Mouse (Mus musculus) embryonic facial prominence, embryonic 11.5 days (tissue): ENCODE data around the gene Ston2. TPM values are rescaled to one million over a fixed set of nuclear protein-coding genes. Genes with fewer than 3 reads are reported as not detected.
A peak's percentile ranks its signal among the peaks of the same experiment; 100 is the strongest.

Source experiments
- ATAC-seq: fragments of 200-750 bp; cut with Nextera tagmentation; replicated peaks from 2 replicates; pipeline ENCODE4 v1.8.0; 2017; ENCODE audit warnings: low read depth; ENCODE audit not compliant: insufficient number of reproducible peaks, low FRiP score, low TSS enrichment
- DNase-seq: peaks from one replicate; pipeline ENCODE4 v3.0.0-alpha.2; 2015; ENCODE audit warnings: low spot score
- H3K27ac ChIP-seq: fragments of 300-500 bp; sonication (generic); replicated peaks from 2 replicates; pipeline ENCODE4 v1.5.1; 2014; ENCODE audit warnings: mild to moderate bottlenecking, low read depth, low read length, control low read depth
- H3K27me3 ChIP-seq: fragments of 300-500 bp; sonication (generic); 2 replicates; pipeline ENCODE4 v1.6.1; 2014; ENCODE audit warnings: mild to moderate bottlenecking, low read length, moderate library complexity, mixed read lengths; ENCODE audit not compliant: control insufficient read depth, insufficient read depth
- H3K36me3 ChIP-seq: fragments of 300-500 bp; sonication (generic); replicated peaks from 2 replicates; pipeline ENCODE4 v1.6.1; 2014; ENCODE audit warnings: low read depth, mild to moderate bottlenecking, low read length, moderate library complexity, mixed read lengths; ENCODE audit not compliant: control insufficient read depth, insufficient read depth
- H3K4me1 ChIP-seq: fragments of 300-500 bp; sonication (generic); 2 replicates; pipeline ENCODE4 v1.6.1; 2014; ENCODE audit warnings: low read length, mixed read lengths; ENCODE audit not compliant: control insufficient read depth, insufficient read depth
- H3K4me2 ChIP-seq: fragments of 300-500 bp; sonication (generic); 2 replicates; pipeline ENCODE4 v1.6.1; 2014; ENCODE audit warnings: low read depth, mild to moderate bottlenecking, control low read depth, low read length, moderate library complexity
- H3K4me3 ChIP-seq: fragments of 300-500 bp; sonication (generic); 2 replicates; pipeline ENCODE4 v1.5.1; 2014; ENCODE audit warnings: low read depth, low read length, control low read depth
- H3K9ac ChIP-seq: fragments of 300-500 bp; sonication (generic); replicated peaks from 2 replicates; pipeline ENCODE4 v1.6.1; 2014; ENCODE audit warnings: mild to moderate bottlenecking, control low read depth, low read length
- H3K9me3 ChIP-seq: fragments of 300-500 bp; sonication (generic); replicated peaks from 2 replicates; pipeline ENCODE4 v1.6.1; 2016; ENCODE audit warnings: mild to moderate bottlenecking, low read length, inconsistent platforms, mixed read lengths; ENCODE audit not compliant: control insufficient read depth
- WGBS: fragments of 180-500 bp; shearing (Covaris S2); extraction: QIAGEN DNeasy Blood & Tissue Kit; methylation state at CpG from one replicate; pipeline ENCODE4 v1.1.7; 2014; 5-methylcytosine and 5-hydroxymethylcytosine counted together
- polyA plus RNA-seq: library from polyadenylated mRNA; unstranded; fragments of >200 nt; fragmentation: Nextera tagmentation; extraction: Ambion mirVana; gene quantifications from 2 replicates; pipeline ENCODE4 v1.2.1, GENCODE M21; 2014

Gene Ston2
- polyA plus RNA-seq, 1 experiment from 2014 or later: 5.4 TPM

DNA sequence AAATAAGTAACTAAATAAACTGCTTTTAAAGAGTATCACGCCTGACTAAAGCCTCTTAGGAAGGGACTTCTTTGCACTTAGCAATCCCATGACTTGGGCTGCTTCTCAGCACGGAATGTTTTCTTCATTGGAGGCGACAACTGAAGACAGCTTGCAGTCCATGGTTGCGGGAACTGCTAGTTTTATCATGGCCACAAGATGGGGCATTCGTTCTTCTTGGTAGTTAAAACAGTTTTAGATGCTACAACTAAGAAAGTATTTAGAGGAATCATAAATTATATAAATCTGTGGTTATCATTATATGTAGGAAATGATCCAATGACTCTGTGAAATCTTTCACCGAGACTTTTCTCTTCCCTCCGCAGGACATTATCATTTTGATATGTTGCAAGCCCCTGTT is 147.5 kb downstream of the Ston2 start:
- H3K36me3 ChIP-seq: no peaks in the 10 kb centered on the region
- H3K4me3 ChIP-seq: no peak overlapping the region
- no peak overlapping the region for H3K4me2 ChIP-seq
- H3K27ac ChIP-seq: no peak overlapping the region
- H3K4me1 ChIP-seq: peaks cover 3% of the 10 kb centered on the region; the same call in 1 of the 2 replicates
- DNase-seq (peak; percentile 75), ATAC-seq (no peak)
- H3K9ac ChIP-seq: no peak overlapping the region
- no peaks in the 10 kb centered on the region for H3K9me3 ChIP-seq
- no peaks in the 10 kb centered on the region for H3K27me3 ChIP-seq
- WGBS: 57% methylated on average over 7 of the region's 7 CpGs

DNA sequence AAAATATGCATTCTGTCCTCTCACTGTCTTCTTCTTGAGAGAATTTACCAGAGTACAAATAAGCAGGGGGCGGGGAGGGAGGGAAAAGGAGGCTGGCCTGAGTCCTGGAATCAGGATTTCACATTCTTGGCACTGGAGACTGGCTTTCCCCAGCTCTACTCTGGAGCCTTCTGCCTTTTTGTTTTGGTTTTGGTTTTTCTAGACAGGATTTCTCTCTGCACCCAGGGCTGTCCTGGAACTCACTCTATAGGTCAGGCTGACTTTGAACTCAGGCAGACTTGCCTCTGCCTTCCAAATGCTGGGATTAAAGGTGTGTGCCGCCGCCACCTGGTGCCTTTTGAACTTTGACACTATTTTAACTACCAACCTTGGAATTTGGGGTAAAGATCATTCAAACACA is 149.8 kb downstream of the Ston2 start:
- no peak for ATAC-seq
- Histone ChIP-seq H3K4me2 (no peak overlapping the region), H3K9ac (no peak overlapping the region), H3K27ac (no peak overlapping the region), H3K9me3 (no peaks in the 10 kb centered on the region), H3K4me1 (peaks cover 3% of the 10 kb centered on the region; the same call in 1 of the 2 replicates), H3K4me3 (no peak overlapping the region), H3K36me3 (no peaks in the 10 kb centered on the region), H3K27me3 (no peaks in the 10 kb centered on the region)
- DNase-seq: no peak
- WGBS: 82% methylated on average over 3 of the region's 3 CpGs

DNA sequence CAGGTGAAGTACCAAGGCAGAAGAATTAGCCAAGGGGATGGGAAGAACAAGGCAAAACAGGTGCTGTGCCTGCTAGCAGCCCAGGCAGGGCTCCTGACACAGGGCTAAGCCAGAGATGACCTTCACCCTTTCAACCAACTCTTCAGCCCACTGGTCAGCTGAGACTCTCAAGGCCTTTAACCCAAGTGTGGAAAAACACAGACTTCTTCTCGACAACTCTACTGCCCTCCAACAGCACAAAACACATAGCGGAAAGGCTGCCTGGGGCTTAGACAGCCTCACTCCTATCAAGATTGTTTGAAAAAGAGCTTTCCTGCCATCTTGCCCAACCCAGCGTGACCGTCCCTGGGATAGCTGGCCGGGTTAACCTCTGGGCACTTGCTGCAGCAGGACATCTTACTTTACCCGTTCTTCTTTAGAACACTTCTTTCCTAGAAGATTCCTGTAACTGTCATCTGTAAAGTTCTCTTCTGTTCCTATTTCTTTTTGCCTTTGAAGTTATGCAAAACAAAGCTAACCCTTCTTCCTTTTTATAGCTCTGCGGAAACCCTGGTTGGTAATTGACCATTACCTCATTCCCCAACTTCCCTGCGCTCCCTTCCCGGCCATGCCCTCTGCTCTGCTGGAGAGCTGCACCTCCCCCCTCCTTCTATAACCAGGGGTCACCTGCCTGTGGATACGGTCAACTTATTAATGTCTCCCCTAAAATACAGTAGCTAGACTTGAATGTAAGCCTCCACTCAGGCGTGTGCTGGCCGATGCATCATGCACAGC is 150.9 kb downstream of the Ston2 start:
- Histone ChIP-seq H3K27ac (no peak overlapping the region), H3K4me3 (no peak overlapping the region), H3K9me3 (no peaks in the 10 kb centered on the region), H3K27me3 (no peaks in the 10 kb centered on the region), H3K4me2 (no peak overlapping the region), H3K4me1 (peaks cover 3% of the 10 kb centered on the region; the same call in 1 of the 2 replicates), H3K36me3 (no peaks in the 10 kb centered on the region), H3K9ac (no peak overlapping the region)
- DNase-seq (no peak), ATAC-seq (no peak)
- 68% methylated on average over 12 of the region's 12 CpGs for WGBS

DNA sequence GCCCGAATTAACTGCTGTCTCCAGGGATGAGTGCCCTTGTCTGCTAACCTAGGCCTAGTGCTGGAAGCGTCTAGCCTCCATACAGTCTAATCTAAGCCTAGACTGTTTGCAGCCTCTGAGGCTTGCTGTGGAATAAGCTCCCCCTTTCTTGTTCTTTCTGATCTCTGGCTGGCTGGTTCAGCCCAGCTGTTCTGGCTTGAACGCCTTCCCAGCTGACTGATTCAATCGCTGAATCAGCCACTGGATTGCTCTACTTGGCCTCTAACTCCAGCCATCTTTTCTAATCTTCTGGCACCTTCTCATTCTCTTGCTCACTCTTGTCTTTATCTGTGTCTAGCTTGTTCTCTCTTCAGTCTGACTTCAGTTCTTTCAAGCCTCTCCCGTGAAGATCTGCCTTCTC is 161.7 kb downstream of the Ston2 start:
- Histone ChIP-seq H3K4me1 (no peaks in the 10 kb centered on the region), H3K36me3 (no peaks in the 10 kb centered on the region), H3K9ac (no peak overlapping the region), H3K4me3 (no peak overlapping the region), H3K9me3 (no peaks in the 10 kb centered on the region), H3K27ac (no peak overlapping the region), H3K27me3 (no peaks in the 10 kb centered on the region), H3K4me2 (no peak overlapping the region)
- ATAC-seq: no peak
- 85% methylated on average over 5 of the region's 5 CpGs for WGBS
- DNase-seq: no peak

DNA sequence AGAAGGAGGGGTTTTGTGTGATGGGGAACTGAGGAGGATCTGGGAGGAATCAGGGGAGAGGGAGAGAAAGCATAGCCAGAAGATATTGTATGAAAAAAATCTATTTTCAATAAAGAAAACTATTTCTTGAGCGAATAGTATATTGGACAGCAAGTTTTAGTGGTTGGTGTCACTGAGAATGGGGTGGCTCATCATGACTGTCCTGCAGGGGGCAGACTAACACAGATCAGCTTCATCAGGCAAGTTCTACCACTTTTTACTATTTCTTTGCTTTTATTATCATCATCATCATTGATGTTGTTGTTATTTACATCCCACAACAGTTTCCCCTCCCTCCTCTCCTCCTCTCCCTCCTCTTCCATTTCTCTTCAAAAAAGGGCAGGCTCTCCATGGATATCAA is 163.2 kb downstream of the Ston2 start:
- H3K9ac ChIP-seq: no peak overlapping the region
- no peak overlapping the region for H3K4me3 ChIP-seq
- H3K4me1 ChIP-seq: no peaks in the 10 kb centered on the region
- no peak for DNase-seq
- no peak overlapping the region for H3K4me2 ChIP-seq
- H3K9me3 ChIP-seq: no peaks in the 10 kb centered on the region
- no peaks in the 10 kb centered on the region for H3K36me3 ChIP-seq
- WGBS: 77% methylated on average over 1 of the region's 1 CpGs
- ATAC-seq: no peak
- no peaks in the 10 kb centered on the region for H3K27me3 ChIP-seq
- no peak overlapping the region for H3K27ac ChIP-seq

DNA sequence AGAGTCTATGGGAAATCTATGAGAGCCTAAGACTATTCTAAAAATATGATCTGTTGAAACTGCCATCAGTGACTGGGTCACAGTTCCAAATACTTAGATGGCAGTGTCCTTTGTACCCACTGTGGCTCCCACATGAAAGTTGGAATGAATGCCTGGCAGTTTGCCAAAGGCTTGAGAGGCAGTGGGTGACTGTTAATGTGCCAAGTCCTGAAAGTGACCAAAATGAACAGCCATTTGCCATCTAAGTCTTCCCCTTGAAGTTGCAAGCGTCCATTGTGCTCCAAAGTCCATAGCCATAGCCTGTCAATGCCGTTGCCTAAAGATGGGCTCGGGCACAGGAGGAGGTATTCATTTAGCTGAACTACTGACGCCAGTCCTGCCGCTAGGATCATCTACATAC is 178.8 kb downstream of the Ston2 start:
- Histone ChIP-seq H3K9ac (no peak overlapping the region), H3K27ac (no peak overlapping the region), H3K27me3 (no peaks in the 10 kb centered on the region), H3K9me3 (no peaks in the 10 kb centered on the region), H3K36me3 (no peaks in the 10 kb centered on the region), H3K4me3 (no peak overlapping the region), H3K4me1 (no peaks in the 10 kb centered on the region), H3K4me2 (no peak overlapping the region)
- DNase-seq (no peak), ATAC-seq (no peak)
- 91% methylated on average over 5 of the region's 5 CpGs for WGBS

DNA sequence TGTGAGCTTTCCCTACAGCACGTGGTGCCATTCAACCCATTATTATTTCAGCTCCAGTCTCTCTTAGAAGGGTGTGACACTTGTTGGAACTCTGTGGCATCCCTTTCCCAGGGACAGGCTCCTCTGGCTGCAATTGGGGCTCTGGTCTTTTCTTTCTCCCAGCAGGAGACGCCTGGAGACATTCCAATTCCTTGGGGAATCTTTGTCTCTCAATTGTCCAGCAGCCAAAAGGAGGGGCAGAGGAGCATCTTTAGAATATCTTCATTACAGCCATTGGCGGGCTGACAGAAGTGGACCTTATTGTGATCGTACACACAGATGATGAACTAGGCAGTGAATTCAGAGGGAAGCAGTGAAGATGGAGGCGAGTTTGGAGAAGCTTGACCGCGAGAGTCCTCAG is 180.5 kb downstream of the Ston2 start:
- H3K27me3 ChIP-seq: no peaks in the 10 kb centered on the region
- H3K27ac ChIP-seq: no peak overlapping the region
- H3K9ac ChIP-seq: no peak overlapping the region
- H3K4me1 ChIP-seq: no peaks in the 10 kb centered on the region
- no peaks in the 10 kb centered on the region for H3K36me3 ChIP-seq
- H3K4me3 ChIP-seq: no peak overlapping the region
- ATAC-seq (no peak), DNase-seq (no peak)
- no peak overlapping the region for H3K4me2 ChIP-seq
- no peaks in the 10 kb centered on the region for H3K9me3 ChIP-seq
- WGBS: 54% methylated on average over 7 of the region's 7 CpGs

DNA sequence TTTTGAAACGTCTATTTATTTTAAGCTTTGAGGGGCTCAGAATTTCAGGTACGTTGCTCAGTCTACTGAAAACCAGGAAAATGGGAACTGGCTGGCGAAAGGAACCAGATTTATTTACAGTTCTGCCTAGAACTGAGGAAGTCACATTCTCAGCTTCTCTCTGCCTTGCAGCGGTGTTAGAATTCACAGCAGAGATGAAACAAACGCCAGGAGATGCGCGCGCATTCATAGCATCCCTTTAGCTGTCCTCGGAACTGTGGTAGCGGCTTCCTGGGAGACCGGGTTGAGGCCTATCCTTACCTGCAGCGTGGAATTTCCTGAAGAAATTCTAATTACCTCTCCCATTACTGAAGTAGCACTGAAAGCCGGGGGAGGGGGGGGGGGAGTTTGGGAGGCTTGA is 181.5 kb downstream of the Ston2 start:
- H3K36me3 ChIP-seq: no peaks in the 10 kb centered on the region
- no peak for DNase-seq
- H3K27ac ChIP-seq: no peak overlapping the region
- no peaks in the 10 kb centered on the region for H3K9me3 ChIP-seq
- H3K9ac ChIP-seq: no peak overlapping the region
- H3K4me3 ChIP-seq: no peak overlapping the region
- H3K4me1 ChIP-seq: no peaks in the 10 kb centered on the region
- no peak for ATAC-seq
- no peak overlapping the region for H3K4me2 ChIP-seq
- no peaks in the 10 kb centered on the region for H3K27me3 ChIP-seq
- 88% methylated on average over 13 of the region's 13 CpGs for WGBS
